In the genomic region with DNA sequence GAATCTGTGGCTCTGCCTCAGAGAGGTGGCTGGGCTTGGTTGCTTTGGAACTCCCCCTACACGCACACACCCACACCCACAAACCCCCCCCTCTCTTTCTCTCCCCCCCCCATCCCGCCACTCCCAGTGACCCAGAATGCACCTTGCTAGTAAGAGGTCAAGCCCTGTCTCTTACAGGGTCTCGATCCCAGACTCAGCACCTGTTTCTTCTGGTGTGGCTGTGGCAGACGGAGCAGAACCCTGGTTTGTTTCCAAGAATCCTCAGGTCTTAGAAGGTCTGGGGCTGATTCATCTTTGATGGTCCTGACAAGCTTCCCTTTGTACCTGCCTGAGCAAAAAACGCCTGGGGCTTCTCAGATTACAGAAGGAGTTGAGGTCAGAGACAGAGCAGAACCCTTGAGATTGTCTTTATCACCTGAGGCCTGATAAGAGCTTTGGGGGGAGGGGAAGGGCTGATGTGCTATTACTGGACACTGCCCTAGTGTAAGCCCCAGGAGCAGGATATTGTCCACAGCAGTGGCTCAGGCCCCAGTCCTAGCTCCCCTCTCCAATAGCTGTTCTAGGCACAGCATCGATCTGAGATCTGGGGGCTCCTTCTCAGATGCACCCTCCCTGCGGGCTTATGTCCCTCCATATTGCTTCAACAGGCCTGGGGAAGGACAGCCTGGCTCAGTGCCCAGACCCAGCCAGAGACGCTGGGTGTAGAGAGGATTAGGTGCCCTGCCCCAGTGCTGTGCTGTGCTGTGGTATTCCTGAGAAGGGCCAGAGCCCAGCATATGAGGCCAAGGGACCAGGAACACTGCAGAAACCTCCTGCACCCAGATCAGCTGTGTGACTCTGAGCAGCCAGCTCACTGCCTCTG, we compare ENCODE assay signal across 12 mouse cellular contexts. TPM values are rescaled to one million over a fixed set of nuclear protein-coding genes. Genes with fewer than 3 reads are reported as not detected.
DNase-seq lines count a peak whose midpoint lies in the region; ATAC-seq and TF ChIP-seq lines count a peak whose summit lies in the region.
"Had no signal": no experiment of that assay in that cellular context is flagged by ENCODE, and none has a peak within 500 bp of the region (broad histone marks: within the 10 kb centered on the region; RNA-seq: fewer than 3 reads in every experiment).

No protein-coding gene starts in this region.

- no peak for TF ChIP-seq CTCF in hindbrain, postnatal 0 days (IDR thresholded peaks at IDR 0.05; ENCODE audit: low read depth)
- TF ChIP-seq CTCF in left cerebral cortex, adult 2 months (IDR thresholded peaks at IDR 0.05): no peak

- peak overlapping the region; percentile 9; the same call in 1 of the 2 replicates for H3K9ac ChIP-seq in hindbrain, embryonic 16.5 days (ENCODE audit: low read depth, low read length)
- no peak overlapping the region for H3K9ac ChIP-seq in hindbrain, postnatal 0 days (replicated peaks; ENCODE audit: low read length)
- no peak overlapping the region for H3K9ac ChIP-seq in intestine, embryonic 15.5 days
- H3K9ac ChIP-seq: embryonic facial prominence, embryonic 13.5 days had no signal

- no peaks in the 10 kb centered on the region for H3K36me3 ChIP-seq in hindbrain, embryonic 16.5 days (ENCODE audit: control insufficient read depth, insufficient read depth, low read length)
- no peaks in the 10 kb centered on the region for H3K36me3 ChIP-seq in hindbrain, postnatal 0 days (ENCODE audit: insufficient read depth, low read length)
- H3K36me3 ChIP-seq in intestine, embryonic 15.5 days: no peaks in the 10 kb centered on the region
- H3K36me3 ChIP-seq: embryonic facial prominence, embryonic 13.5 days had no signal

- no peak overlapping the region for H3K4me2 ChIP-seq in hindbrain, embryonic 16.5 days (ENCODE audit: low read length)
- no peak overlapping the region for H3K4me2 ChIP-seq in hindbrain, postnatal 0 days (ENCODE audit: low read depth, low read length)
- peak overlapping the region; percentile 35 for H3K4me2 ChIP-seq in intestine, embryonic 15.5 days (replicated peaks)
- H3K4me2 ChIP-seq: embryonic facial prominence, embryonic 13.5 days had no signal

- H3K27ac ChIP-seq in hindbrain, embryonic 16.5 days (ENCODE audit: low read depth, low read length): no peak overlapping the region
- H3K27ac ChIP-seq in hindbrain, postnatal 0 days: no peak overlapping the region
- peak overlapping the region; percentile 81 for H3K27ac ChIP-seq in intestine, embryonic 15.5 days
- H3K27ac ChIP-seq in left cerebral cortex, adult 2 months: no peak overlapping the region
- H3K27ac ChIP-seq: embryonic facial prominence, embryonic 13.5 days; macrophage had no signal

- DNase-seq in hindbrain, postnatal 0 days (ENCODE audit: low spot score): no peak
- DNase-seq in urinary bladder, adult 2 months (ENCODE audit: low spot score): peak; percentile 34
- no peak for DNase-seq in urinary bladder, postnatal 25 days (ENCODE audit: low spot score)
- DNase-seq in spleen, postnatal 4 days (ENCODE audit: low spot score in 2 of 2): no peak
- DNase-seq in gastrocnemius, postnatal 14 days: no peak
- DNase-seq in left cerebral cortex, adult 2 months (ENCODE audit: extremely low spot score in 1 of 2, low spot score in 2 of 2): no peak
- DNase-seq: thymus, adult 18-20 months had no signal

- H3K4me1 ChIP-seq in hindbrain, embryonic 16.5 days (ENCODE audit: control insufficient read depth, insufficient read depth, low read depth, low read length): peaks cover 36% of the 10 kb centered on the region
- H3K4me1 ChIP-seq in hindbrain, postnatal 0 days (ENCODE audit: insufficient read depth, low read length): peaks cover 16% of the 10 kb centered on the region
- H3K4me1 ChIP-seq in intestine, embryonic 15.5 days (replicated peaks): peaks cover 38% of the 10 kb centered on the region

- H3K9me3 ChIP-seq in hindbrain, embryonic 16.5 days (ENCODE audit: control insufficient read depth, low read length): no peaks in the 10 kb centered on the region
- no peaks in the 10 kb centered on the region for H3K9me3 ChIP-seq in hindbrain, postnatal 0 days (ENCODE audit: low read length)
- H3K9me3 ChIP-seq in intestine, embryonic 15.5 days: no peaks in the 10 kb centered on the region

- 52% methylated on average over 6 of the region's 8 CpGs for WGBS in hindbrain, embryonic 16.5 days
- WGBS in hindbrain, postnatal 0 days: 44% methylated on average over 7 of the region's 8 CpGs
- WGBS in intestine, embryonic 15.5 days: 18% methylated on average over 8 of the region's 8 CpGs

- intact Hi-C loops in gastrocnemius, postnatal 14 days (cut with DNase I; ENCODE audit: low total_unique reads): no loop called here
- intact Hi-C loops in left cerebral cortex, adult 2 months (cut with DNase I): no loop called here

- no peak overlapping the region for H3K4me3 ChIP-seq in hindbrain, embryonic 16.5 days (ENCODE audit: low read length)
- no peak overlapping the region for H3K4me3 ChIP-seq in hindbrain, postnatal 0 days (ENCODE audit: low read length)
- H3K4me3 ChIP-seq in intestine, embryonic 15.5 days (replicated peaks): no peak overlapping the region
- H3K4me3 ChIP-seq in left cerebral cortex, adult 2 months: no peak overlapping the region
- H3K4me3 ChIP-seq: embryonic facial prominence, embryonic 13.5 days had no signal

- H3K27me3 ChIP-seq in hindbrain, embryonic 16.5 days (replicated peaks; ENCODE audit: control insufficient read depth, insufficient read depth, low read length): no peaks in the 10 kb centered on the region
- no peaks in the 10 kb centered on the region for H3K27me3 ChIP-seq in hindbrain, postnatal 0 days (ENCODE audit: insufficient read depth, low read length)
- H3K27me3 ChIP-seq in intestine, embryonic 15.5 days (replicated peaks): no peaks in the 10 kb centered on the region

- ATAC-seq in hindbrain, embryonic 16.5 days: 0 out of 2 replicates have a peak, but pooled peaks have one; percentile 23
- no peak for ATAC-seq in hindbrain, postnatal 0 days
- peak; percentile 81 for ATAC-seq in intestine, embryonic 15.5 days

RNA-seq across cellular contexts. Expression of a gene that starts 6.7 kb away (rescaled TPM):
- 15.7 and 18.4 TPM in 2 replicates for polyA plus RNA-seq in hindbrain, embryonic 16.5 days (2015; fragmentation: Nextera tagmentation; extraction: Ambion mirVana)
- total RNA-seq in hindbrain, postnatal 0 days (2014; rRNA removed): 72.9 and 80.6 TPM in 2 replicates
- polyA plus RNA-seq in hindbrain, postnatal 0 days (2015; fragmentation: Nextera tagmentation; extraction: Ambion mirVana): 14.0 and 14.2 TPM in 2 replicates
- 17.1 and 27.3 TPM in 2 replicates for polyA plus RNA-seq in urinary bladder, adult 2 months (2012; rRNA removed)
- 13.8 and 14.8 TPM in 2 replicates for polyA plus RNA-seq in intestine, embryonic 15.5 days (2015; fragmentation: Nextera tagmentation; extraction: Ambion mirVana)
- 10 to 100 TPM; 21.3 to 35.9 TPM for total RNA-seq in gastrocnemius, postnatal 14 days (2021)
- 10 to 100 TPM; 16.7 to 21.0 TPM for total RNA-seq in left cerebral cortex, adult 2 months (2021)

RNA-seq across cellular contexts. Expression of a gene that starts 26.7 kb away (rescaled TPM):
- 35.7 and 39.8 TPM in 2 replicates for polyA plus RNA-seq in hindbrain, embryonic 16.5 days (2015; fragmentation: Nextera tagmentation; extraction: Ambion mirVana)
- 22.8 and 68.5 TPM in 2 replicates for total RNA-seq in hindbrain, postnatal 0 days (2014; rRNA removed)
- 25.6 and 25.9 TPM in 2 replicates for polyA plus RNA-seq in hindbrain, postnatal 0 days (2015; fragmentation: Nextera tagmentation; extraction: Ambion mirVana)
- polyA plus RNA-seq in urinary bladder, adult 2 months (2012; rRNA removed): 34.5 and 43.1 TPM in 2 replicates
- polyA plus RNA-seq in intestine, embryonic 15.5 days (2015; fragmentation: Nextera tagmentation; extraction: Ambion mirVana): 40.1 and 41.2 TPM in 2 replicates
- total RNA-seq in gastrocnemius, postnatal 14 days (2021): 1 to 10 TPM; 6.6 to 7.2 TPM
- 10 to 100 TPM; 13.5 to 14.7 TPM for total RNA-seq in left cerebral cortex, adult 2 months (2021)

RNA-seq across cellular contexts. Expression of a gene that starts 27.0 kb away (rescaled TPM):
- polyA plus RNA-seq in hindbrain, embryonic 16.5 days (2015; fragmentation: Nextera tagmentation; extraction: Ambion mirVana): 12.1 and 15.8 TPM in 2 replicates
- 18.3 and 21.0 TPM in 2 replicates for total RNA-seq in hindbrain, postnatal 0 days (2014; rRNA removed)
- polyA plus RNA-seq in hindbrain, postnatal 0 days (2015; fragmentation: Nextera tagmentation; extraction: Ambion mirVana): 9.2 and 10.5 TPM in 2 replicates
- 6.8 and 7.9 TPM in 2 replicates for polyA plus RNA-seq in urinary bladder, adult 2 months (2012; rRNA removed)
- polyA plus RNA-seq in intestine, embryonic 15.5 days (2015; fragmentation: Nextera tagmentation; extraction: Ambion mirVana): 5.7 and 5.9 TPM in 2 replicates
- total RNA-seq in gastrocnemius, postnatal 14 days (2021): 1 to 10 TPM; 5.4 to 6.1 TPM
- 10 to 100 TPM; 16.6 to 17.7 TPM for total RNA-seq in left cerebral cortex, adult 2 months (2021)

RNA-seq across cellular contexts. Expression of a gene that starts 48.4 kb away (rescaled TPM):
- 3.5 and 6.6 TPM in 2 replicates for polyA plus RNA-seq in hindbrain, embryonic 16.5 days (2015; fragmentation: Nextera tagmentation; extraction: Ambion mirVana)
- 1.4 TPM in 1 of 2 replicates, not detected in the other for total RNA-seq in hindbrain, postnatal 0 days (2014; rRNA removed)
- 3.1 and 3.7 TPM in 2 replicates for polyA plus RNA-seq in hindbrain, postnatal 0 days (2015; fragmentation: Nextera tagmentation; extraction: Ambion mirVana)
- 1.7 and 3.3 TPM in 2 replicates for polyA plus RNA-seq in urinary bladder, adult 2 months (2012; rRNA removed)
- polyA plus RNA-seq in intestine, embryonic 15.5 days (2015; fragmentation: Nextera tagmentation; extraction: Ambion mirVana): 0.37 TPM in 1 of 2 replicates, not detected in the other
- not detected for total RNA-seq in gastrocnemius, postnatal 14 days (2021)
- total RNA-seq in left cerebral cortex, adult 2 months (2021): not detected
- total RNA-seq: heart, postnatal 36 days had no signal
- polyA plus RNA-seq: macrophage had no signal

RNA-seq across cellular contexts. Expression of a gene that starts 52.4 kb away (rescaled TPM):
- polyA plus RNA-seq in hindbrain, embryonic 16.5 days (2015; fragmentation: Nextera tagmentation; extraction: Ambion mirVana): 0.25 and 0.69 TPM in 2 replicates
- total RNA-seq in hindbrain, postnatal 0 days (2014; rRNA removed): 0.52 and 0.83 TPM in 2 replicates
- 1.2 and 1.7 TPM in 2 replicates for polyA plus RNA-seq in hindbrain, postnatal 0 days (2015; fragmentation: Nextera tagmentation; extraction: Ambion mirVana)
- 1.5 and 2.9 TPM in 2 replicates for polyA plus RNA-seq in urinary bladder, adult 2 months (2012; rRNA removed)
- 0.73 and 0.94 TPM in 2 replicates for polyA plus RNA-seq in intestine, embryonic 15.5 days (2015; fragmentation: Nextera tagmentation; extraction: Ambion mirVana)
- 1 to 10 TPM in 1 of 2 experiments, under 1 TPM in 1; 0.92 to 1.3 TPM for total RNA-seq in gastrocnemius, postnatal 14 days (2021)
- under 1 TPM; 0.23 to 0.56 TPM for total RNA-seq in left cerebral cortex, adult 2 months (2021)
